Mouse (Mus musculus) lung, embryonic 15.5 days (tissue): ENCODE measurements around the gene Intu. TPM values are rescaled to one million over a fixed set of nuclear protein-coding genes. Genes with fewer than 3 reads are reported as not detected.

Experiments
- ATAC-seq: fragments of 200-750 bp; cut with Nextera tagmentation; 2 replicates; pipeline ENCODE4 v1.8.0; 2017; ENCODE audit warnings: moderate number of reproducible peaks, borderline replicate concordance; ENCODE audit not compliant: low FRiP score, low TSS enrichment; ENCODE audit errors: extremely low read depth
- H3K27ac ChIP-seq: fragments of 300-500 bp; sonication (generic); 2 replicates; pipeline ENCODE4 v1.5.1; 2015; ENCODE audit warnings: moderate library complexity, mild to moderate bottlenecking, inconsistent platforms
- H3K27me3 ChIP-seq: fragments of 300-500 bp; sonication (generic); 2 replicates; pipeline ENCODE4 v1.6.1; 2015; ENCODE audit warnings: inconsistent platforms
- H3K36me3 ChIP-seq: fragments of 300-500 bp; sonication (generic); 2 replicates; pipeline ENCODE4 v1.6.1; 2015; ENCODE audit warnings: inconsistent platforms
- H3K4me1 ChIP-seq: fragments of 300-500 bp; sonication (generic); 2 replicates; pipeline ENCODE4 v1.6.1; 2015; ENCODE audit warnings: inconsistent platforms
- H3K4me2 ChIP-seq: fragments of 300-500 bp; sonication (generic); 2 replicates; pipeline ENCODE4 v1.6.1; 2015; ENCODE audit warnings: inconsistent platforms, mild to moderate bottlenecking, moderate library complexity
- H3K4me3 ChIP-seq: fragments of 300-500 bp; sonication (generic); 2 replicates; pipeline ENCODE4 v1.5.1; 2015; ENCODE audit warnings: mild to moderate bottlenecking, inconsistent platforms
- H3K9ac ChIP-seq: fragments of 300-500 bp; sonication (generic); 2 replicates; pipeline ENCODE4 v1.6.1; 2015; ENCODE audit warnings: inconsistent platforms
- H3K9me3 ChIP-seq: fragments of 300-500 bp; sonication (generic); 2 replicates; pipeline ENCODE4 v1.6.1; 2016; ENCODE audit warnings: inconsistent platforms
- WGBS: fragments of 180-500 bp; shearing (Covaris S2); methylation state at CpG from one replicate; pipeline ENCODE4 v1.1.7; 2015; 5-methylcytosine and 5-hydroxymethylcytosine counted together
- polyA plus RNA-seq: library from polyadenylated mRNA; unstranded; fragments of >200 nt; fragmentation: Nextera tagmentation; extraction: Ambion mirVana; gene quantifications from 2 replicates; pipeline ENCODE4 v1.2.1, GENCODE M21; 2015

Intu gene
- polyA plus RNA-seq, 1 experiment from 2014 or later: 2.4 TPM

DNA sequence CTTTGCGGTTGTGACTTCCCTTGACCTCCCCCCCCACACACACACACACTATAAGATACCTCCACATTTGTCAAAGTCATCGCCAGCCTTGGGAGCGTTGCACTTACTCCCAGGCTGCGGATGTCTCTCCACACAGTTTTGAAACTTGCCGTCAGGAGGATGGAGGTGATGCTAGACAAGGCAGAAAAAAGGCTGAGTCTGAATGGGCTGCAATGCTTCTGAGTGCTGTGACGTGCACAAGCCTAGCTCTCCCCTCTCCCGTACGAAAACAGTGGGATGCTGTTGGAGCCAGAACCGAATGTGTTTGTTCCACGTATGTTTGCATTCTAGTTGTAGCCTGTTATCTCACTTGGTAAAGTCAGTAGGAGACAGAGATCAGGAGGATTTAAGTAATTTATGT, 162.3 kb downstream of the Intu start:
- WGBS: 64% methylated on average over 10 of the region's 10 CpGs

GRCm38 (mm10) chr3:40693960-40694359, 162.9 kb downstream of the Intu start:
- Histone ChIP-seq H3K9me3 (no peaks in the 10 kb centered on the region), H3K27ac (no peak overlapping the region), H3K27me3 (no peaks in the 10 kb centered on the region), H3K4me2 (no peak overlapping the region), H3K4me1 (0 out of 2 replicates have a peak, but pooled peaks cover 3% of the 10 kb centered on the region), H3K4me3 (no peak overlapping the region), H3K9ac (no peak overlapping the region), H3K36me3 (no peaks in the 10 kb centered on the region; the same call in 1 of the 2 replicates)
- ATAC-seq: no peak
- 67% methylated on average over 7 of the region's 7 CpGs for WGBS

More for the DNA sequence above, 162.3 kb downstream of the Intu start:
- H3K9me3 ChIP-seq: no peaks in the 10 kb centered on the region
- no peaks in the 10 kb centered on the region; the same call in 1 of the 2 replicates for H3K36me3 ChIP-seq
- no peak overlapping the region for H3K9ac ChIP-seq
- 0 out of 2 replicates have a peak, but pooled peaks cover 3% of the 10 kb centered on the region for H3K4me1 ChIP-seq
- no peak overlapping the region for H3K4me3 ChIP-seq
- no peak for ATAC-seq
- no peaks in the 10 kb centered on the region for H3K27me3 ChIP-seq
- no peak overlapping the region for H3K4me2 ChIP-seq
- H3K27ac ChIP-seq: no peak overlapping the region

DNA sequence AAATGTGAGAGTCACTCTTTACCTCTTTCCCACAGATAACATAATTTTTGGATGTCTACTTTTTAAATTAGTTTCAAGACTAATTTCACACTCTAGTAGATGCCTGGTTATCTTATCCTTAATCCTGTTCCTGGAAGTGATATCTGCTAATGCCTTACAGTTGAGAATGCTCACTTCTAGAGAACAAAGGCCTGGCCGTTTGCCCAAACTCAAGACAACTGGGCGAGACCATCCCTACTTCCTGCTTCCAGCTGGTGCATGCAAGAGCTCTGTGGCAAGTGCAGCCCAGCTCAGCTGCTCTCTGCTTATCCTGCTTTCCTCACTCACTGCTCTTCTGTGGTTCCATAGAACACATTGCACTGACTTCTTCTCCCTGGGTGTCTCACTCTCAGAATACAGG, 163.4 kb downstream of the Intu start:
- no peak overlapping the region for H3K4me3 ChIP-seq
- H3K4me1 ChIP-seq: 0 out of 2 replicates have a peak, but pooled peaks cover 3% of the 10 kb centered on the region
- no peaks in the 10 kb centered on the region; the same call in 1 of the 2 replicates for H3K36me3 ChIP-seq
- no peak overlapping the region for H3K4me2 ChIP-seq
- H3K9ac ChIP-seq: no peak overlapping the region
- no peaks in the 10 kb centered on the region for H3K9me3 ChIP-seq
- no peak for ATAC-seq
- 27% methylated on average over 2 of the region's 2 CpGs for WGBS
- no peaks in the 10 kb centered on the region for H3K27me3 ChIP-seq
- no peak overlapping the region for H3K27ac ChIP-seq

GRCm38 (mm10) chr3:40695162-40695561, 164.1 kb downstream of the Intu start:
- Histone ChIP-seq H3K4me1 (0 out of 2 replicates have a peak, but pooled peaks cover 3% of the 10 kb centered on the region), H3K36me3 (no peaks in the 10 kb centered on the region; the same call in 1 of the 2 replicates), H3K4me2 (no peak overlapping the region), H3K9me3 (no peaks in the 10 kb centered on the region), H3K27me3 (no peaks in the 10 kb centered on the region), H3K9ac (no peak overlapping the region), H3K27ac (no peak overlapping the region), H3K4me3 (no peak overlapping the region)
- 98% methylated on average over 2 of the region's 2 CpGs for WGBS
- ATAC-seq: no peak

- Histone ChIP-seq H3K9me3 (no peaks in the 10 kb centered on the region), H3K4me1 (0 out of 2 replicates have a peak, but pooled peaks cover 3% of the 10 kb centered on the region), H3K4me3 (no peak overlapping the region), H3K27me3 (no peaks in the 10 kb centered on the region), H3K4me2 (no peak overlapping the region), H3K27ac (no peak overlapping the region), H3K36me3 (no peaks in the 10 kb centered on the region; the same call in 1 of the 2 replicates), H3K9ac (no peak overlapping the region)
- 61% methylated on average over 3 of the region's 3 CpGs for WGBS
- ATAC-seq: no peak
These were observed 167.7 kb downstream of the Intu start for GRCm38 (mm10) chr3:40698834-40699233.

DNA sequence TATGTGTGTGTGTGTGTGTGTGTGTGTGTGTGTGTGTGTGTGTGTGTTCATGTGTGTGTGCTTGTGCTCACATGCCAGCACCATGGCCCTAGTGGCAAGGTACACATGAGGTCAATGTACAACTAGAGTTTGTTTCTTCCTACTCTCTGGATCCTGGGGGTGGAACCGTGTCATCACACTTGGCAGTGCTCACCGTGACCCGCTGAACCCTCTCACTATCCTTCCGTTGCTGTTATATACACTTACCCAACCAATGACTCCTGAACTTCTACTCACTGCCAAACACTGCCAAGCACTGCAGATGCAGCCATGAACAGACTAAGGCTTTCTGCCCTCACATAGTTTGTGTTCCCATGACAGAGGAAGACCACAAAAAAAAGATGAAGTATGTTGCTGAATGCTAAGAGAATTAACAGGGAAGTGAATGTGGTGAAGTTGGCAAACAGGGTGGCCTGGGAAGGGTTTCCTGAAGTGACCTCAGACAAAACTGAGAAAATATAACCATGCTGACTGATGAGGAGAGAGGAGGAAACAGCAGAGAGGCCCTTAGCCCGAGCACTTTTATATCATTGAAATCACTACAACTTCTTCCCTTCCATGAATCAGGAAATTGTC, 173.8 kb downstream of the Intu start:
- H3K9ac ChIP-seq: no peak overlapping the region
- H3K36me3 ChIP-seq: no peaks in the 10 kb centered on the region
- no peak overlapping the region for H3K27ac ChIP-seq
- no peak for ATAC-seq
- H3K4me2 ChIP-seq: no peak overlapping the region
- WGBS: 42% methylated on average over 5 of the region's 5 CpGs
- H3K4me1 ChIP-seq: no peaks in the 10 kb centered on the region
- H3K4me3 ChIP-seq: no peak overlapping the region
- no peaks in the 10 kb centered on the region for H3K9me3 ChIP-seq
- no peaks in the 10 kb centered on the region for H3K27me3 ChIP-seq

DNA sequence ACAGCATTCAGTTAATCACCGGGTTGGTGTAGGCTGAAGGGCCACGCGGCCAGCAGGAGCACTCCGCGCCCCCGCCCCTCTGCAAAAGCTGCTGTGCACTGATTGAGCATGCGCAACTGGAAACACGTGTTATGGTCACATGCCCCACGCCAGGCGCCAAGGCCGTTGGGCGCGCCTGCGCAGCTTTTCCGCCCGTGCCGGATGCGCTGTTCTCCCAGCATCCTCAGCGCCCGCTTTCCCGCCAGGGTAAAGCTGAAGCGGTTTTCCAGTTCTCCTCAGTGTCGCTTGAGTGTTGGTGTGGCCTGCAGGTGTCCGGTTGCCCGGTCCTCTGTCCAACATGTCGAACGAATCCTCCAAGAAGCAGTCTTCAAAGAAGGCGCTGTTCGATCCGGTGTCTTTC, 177.6 kb downstream of the Intu start, which contains the start of gene Slc25a31:
Gene Slc25a31, plus strand, starts transcription at position 201 of the 400 bp plus-strand sequence.
- Histone ChIP-seq H3K4me1 (no peaks in the 10 kb centered on the region), H3K4me3 (no peak within 1 kb of the TSS), H3K27me3 (no peaks in the 10 kb centered on the region)

DNA sequence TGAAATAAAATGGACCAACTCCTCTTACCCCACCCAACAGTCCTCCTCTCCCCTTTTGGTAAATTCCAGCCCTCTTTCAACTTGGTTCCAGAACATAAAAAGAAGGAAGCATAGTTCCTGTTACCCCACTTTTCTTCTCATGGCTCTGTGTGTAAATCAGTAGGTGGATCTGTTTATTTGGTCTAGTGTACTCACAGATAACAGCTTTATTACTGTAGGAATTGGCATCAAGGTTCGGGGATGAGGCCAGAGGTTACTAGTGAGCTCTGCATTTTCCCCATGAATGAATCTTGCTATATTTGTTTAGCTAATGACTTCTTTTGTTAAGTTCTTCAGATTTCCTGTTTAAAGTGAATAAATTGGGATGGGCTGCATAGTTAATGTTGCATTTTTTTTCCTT, 185.0 kb downstream of the Intu start:
- Histone ChIP-seq H3K9me3 (no peaks in the 10 kb centered on the region), H3K27ac (no peak overlapping the region), H3K4me3 (no peak overlapping the region), H3K9ac (no peak overlapping the region), H3K4me1 (no peaks in the 10 kb centered on the region), H3K4me2 (no peak overlapping the region), H3K27me3 (no peaks in the 10 kb centered on the region), H3K36me3 (no peaks in the 10 kb centered on the region)
- 19% methylated on average over 1 of the region's 1 CpGs for WGBS
- no peak for ATAC-seq

More for the DNA sequence above, 177.6 kb downstream of the Intu start, which contains the start of gene Slc25a31:
- no peak within 1 kb of the TSS for H3K27ac ChIP-seq
- H3K4me2 ChIP-seq: no peak within 1 kb of the TSS
- H3K9me3 ChIP-seq: no peaks in the 10 kb centered on the region
- no peaks in the 10 kb centered on the region for H3K36me3 ChIP-seq
- 86% methylated on average over 30 of the region's 30 CpGs for WGBS
- no peak for ATAC-seq
- H3K9ac ChIP-seq: no peak within 1 kb of the TSS

DNA sequence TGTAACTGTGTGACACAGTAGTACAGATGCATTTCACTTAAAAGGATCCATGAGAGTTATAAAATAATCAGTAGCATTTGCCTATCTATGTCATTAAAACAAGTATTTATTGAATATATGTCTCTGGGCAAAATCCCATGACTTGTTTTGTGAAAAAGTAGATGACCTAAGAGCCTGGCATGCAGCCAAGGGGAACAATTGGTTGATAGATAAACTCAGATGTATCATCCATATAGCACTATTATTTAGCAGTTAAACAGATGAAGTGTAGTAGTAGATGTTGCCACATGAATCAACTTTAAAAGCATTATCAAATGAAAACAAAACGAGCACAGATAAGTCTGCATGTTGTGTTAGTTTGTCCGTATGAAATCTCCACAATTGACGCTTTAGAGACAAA, 187.9 kb downstream of the Intu start:
- no peaks in the 10 kb centered on the region for H3K4me1 ChIP-seq
- H3K4me3 ChIP-seq: no peak overlapping the region
- 55% methylated on average over 3 of the region's 3 CpGs for WGBS

DNA sequence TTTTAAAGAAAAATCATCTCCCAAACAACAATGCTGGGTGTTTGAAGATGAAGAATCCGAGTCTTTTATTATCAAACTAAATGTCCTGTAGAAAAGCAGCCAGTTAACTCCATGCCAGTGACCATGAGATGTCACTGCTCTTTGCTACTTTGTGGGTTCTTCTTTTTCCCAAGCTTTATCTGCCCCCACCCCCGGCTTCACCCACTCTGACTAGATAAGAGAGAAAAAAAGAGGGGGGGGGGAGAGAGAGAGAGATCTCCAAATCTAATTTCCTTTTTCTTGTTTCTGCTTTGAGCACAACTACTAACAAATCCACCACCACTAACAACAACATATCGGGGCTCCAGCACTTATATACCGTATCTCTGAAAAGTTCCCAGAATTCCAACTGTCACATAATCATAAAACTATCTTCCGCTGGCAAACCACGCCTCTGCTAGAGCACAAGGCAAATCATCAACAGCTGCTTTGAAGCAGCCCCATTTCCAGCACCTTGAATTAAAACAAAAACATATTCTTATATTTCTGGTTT, 207.4 kb downstream of the Intu start:
- no peak overlapping the region for H3K9ac ChIP-seq
- no peak for ATAC-seq
- 66% methylated on average over 6 of the region's 6 CpGs for WGBS
- no peaks in the 10 kb centered on the region for H3K27me3 ChIP-seq
- no peak overlapping the region for H3K4me2 ChIP-seq
- no peaks in the 10 kb centered on the region for H3K36me3 ChIP-seq
- H3K9me3 ChIP-seq: no peaks in the 10 kb centered on the region
- no peak overlapping the region for H3K27ac ChIP-seq
- H3K4me3 ChIP-seq: no peak overlapping the region
- no peaks in the 10 kb centered on the region for H3K4me1 ChIP-seq

More for the DNA sequence above, 187.9 kb downstream of the Intu start:
- H3K4me2 ChIP-seq: no peak overlapping the region
- no peaks in the 10 kb centered on the region for H3K27me3 ChIP-seq
- H3K9me3 ChIP-seq: no peaks in the 10 kb centered on the region
- no peak for ATAC-seq
- no peaks in the 10 kb centered on the region for H3K36me3 ChIP-seq
- H3K27ac ChIP-seq: no peak overlapping the region
- H3K9ac ChIP-seq: no peak overlapping the region

- Histone ChIP-seq H3K9me3 (no peaks in the 10 kb centered on the region), H3K4me2 (peak within 1 kb of the TSS; percentile 93), H3K27ac (peak within 1 kb of the TSS; percentile 74), H3K36me3 (no peaks in the 10 kb centered on the region), H3K4me3 (peak within 1 kb of the TSS; percentile 63), H3K4me1 (peaks cover 12% of the 10 kb centered on the region), H3K27me3 (peaks cover 8% of the 10 kb centered on the region; the same call in 1 of the 2 replicates), H3K9ac (peak within 1 kb of the TSS; percentile 51)
- 20% methylated on average over 16 of the region's 16 CpGs for WGBS
- ATAC-seq: no peak
These were observed 213.1 kb downstream of the Intu start, which contains the start of gene Hspa4l for GRCm38 (mm10) chr3:40744024-40744835. TSS of gene Hspa4l (plus strand) at chr3:40744495.
